Mouse (Mus musculus) ovary, postnatal 10 days (tissue): ENCODE results near the gene Slc22a20.

Source experiments
- DNase-seq: peaks from one replicate; pipeline ENCODE4 v3.0.0; 2022; ENCODE audit warnings: low spot score

Slc22a20 gene

DNA sequence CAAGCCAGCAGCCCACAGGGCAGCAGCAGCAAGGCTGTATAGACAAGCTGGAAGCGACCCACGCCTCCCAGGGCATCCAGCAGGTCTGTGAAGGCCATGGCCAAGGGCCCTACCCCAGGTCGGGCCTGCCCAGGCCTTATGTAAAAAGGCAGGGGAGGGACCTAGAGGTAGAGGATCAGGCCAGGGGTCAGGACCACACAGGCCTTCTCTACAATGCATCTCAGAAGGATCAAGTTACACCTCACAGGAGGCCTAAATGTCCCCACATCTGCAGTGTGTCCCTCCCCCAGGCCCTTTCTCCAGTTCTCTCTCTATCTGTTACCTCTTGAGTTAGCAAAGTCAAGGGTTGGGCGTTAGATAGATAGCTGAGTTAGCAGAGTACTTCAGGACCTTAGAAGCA, at the start of gene Slc22a20:
Gene Slc22a20 (minus strand): TSS at position 101 of the 400 bp plus-strand sequence.
- DNase-seq = no peak

GRCm38 (mm10) chr19:6030520-6031280, 44.8 kb upstream of the Slc22a20 start:
- DNase-seq = no peak

DNA sequence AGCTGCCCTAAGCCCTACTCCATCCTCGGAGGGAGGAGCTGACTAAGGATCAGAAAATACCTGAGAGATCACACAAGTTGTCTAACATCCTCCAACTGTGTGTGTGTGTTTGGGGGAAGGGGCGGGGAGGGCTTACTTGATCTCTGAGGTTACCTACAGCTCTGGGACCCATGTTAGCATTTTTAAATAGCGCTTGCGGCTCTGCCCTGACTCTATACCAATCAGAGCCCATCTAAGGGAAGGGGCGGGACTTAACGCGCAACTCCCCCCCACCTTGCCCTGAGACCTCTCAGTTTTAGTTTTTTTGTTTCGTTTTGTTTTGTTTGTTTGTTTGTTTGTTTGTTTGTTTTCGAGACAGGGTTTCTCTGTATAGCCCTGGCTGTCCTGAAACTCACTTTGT, 43.5 kb upstream of the Slc22a20 start:
- DNase-seq = no peak

- no peak for DNase-seq
Measured at GRCm38 (mm10) chr19:6028991-6029390, 43.0 kb upstream of the Slc22a20 start.

DNA sequence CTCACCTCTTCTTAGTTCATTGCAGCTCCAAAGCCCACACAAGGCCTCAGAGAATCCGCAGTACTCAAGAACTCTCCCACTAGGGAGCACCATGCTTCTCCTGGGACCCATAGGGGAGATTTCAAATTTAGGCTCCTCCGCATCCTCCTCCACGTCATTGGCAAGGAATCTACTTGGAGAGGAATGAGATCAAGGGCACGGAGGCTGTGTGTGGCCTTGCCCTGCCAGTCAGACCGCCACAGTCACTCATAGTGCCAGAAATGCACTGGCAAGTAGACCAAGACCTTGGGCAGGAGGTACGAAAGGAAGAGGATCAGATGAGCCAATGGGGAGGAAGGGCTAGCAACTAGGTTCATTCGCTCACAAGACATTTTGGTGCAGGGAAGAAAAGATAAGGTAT, 38.0 kb upstream of the Slc22a20 start:
- DNase-seq = no peak

GRCm38 (mm10) chr19:6023059-6023458, 37.1 kb upstream of the Slc22a20 start:
- DNase-seq = no peak

DNA sequence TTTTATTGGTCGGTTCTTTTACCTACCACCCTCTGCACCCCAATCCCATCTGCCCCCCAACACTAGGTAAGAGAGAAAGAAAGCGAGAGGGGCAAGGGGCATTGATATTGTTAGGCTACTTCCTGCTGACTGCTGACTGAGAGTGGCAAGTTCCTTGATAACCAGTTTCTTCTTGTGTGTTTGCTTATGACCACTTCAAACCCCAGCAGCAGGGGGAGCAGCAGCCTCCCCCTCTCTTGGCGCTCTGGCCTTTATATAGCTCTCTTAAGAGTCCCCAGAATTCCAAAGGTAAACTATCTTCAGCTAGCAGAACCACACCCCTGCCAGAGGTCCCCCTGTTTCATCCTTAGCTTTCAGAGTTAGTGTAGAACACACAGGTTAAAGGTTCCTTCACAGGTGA, 34.3 kb upstream of the Slc22a20 start:
- no peak for DNase-seq

DNA sequence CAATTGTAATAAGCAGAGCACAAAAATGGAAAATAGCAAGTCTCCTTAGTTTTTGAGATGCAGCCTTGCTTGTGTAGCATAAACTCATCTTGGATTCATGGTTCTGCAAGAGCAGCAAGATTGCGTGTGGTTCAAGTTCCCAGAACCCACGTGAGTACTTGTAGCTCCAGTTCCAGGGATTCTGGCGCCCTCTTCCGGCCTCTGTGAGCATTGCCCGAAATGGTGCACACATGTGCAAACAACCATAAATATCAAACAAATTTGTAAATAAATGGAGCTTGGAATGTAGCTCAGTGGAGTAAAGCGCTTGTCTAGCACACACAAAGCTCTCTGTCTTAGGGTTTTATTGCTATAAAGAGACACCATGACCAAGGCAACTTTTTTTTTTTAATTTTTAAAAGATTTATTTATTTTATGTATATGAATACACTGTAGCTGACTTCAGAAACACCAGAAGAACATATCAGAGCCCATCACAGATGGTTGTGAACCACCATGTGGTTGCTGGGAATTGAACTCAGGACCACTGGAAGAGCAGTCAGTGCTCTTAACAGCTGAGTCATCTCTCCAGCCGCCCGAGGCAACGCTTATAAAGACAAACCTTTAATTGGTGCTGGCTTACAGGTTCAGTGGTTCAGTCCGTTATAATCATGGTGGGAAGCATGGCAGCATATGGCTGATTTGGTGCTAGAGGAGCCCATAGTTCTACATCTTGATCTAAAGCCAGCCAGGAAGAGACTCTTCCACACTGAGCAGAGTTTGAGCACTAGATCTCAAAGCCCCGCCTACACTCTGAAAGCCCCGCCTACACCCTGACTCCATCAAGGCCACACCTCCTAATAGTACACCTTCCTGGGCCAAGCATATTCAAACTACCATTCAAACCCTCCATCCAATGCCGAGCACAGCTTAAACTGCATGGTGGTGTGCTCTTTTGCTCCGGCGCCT, 32.5 kb upstream of the Slc22a20 start:
- DNase-seq = peak; percentile 65

DNA sequence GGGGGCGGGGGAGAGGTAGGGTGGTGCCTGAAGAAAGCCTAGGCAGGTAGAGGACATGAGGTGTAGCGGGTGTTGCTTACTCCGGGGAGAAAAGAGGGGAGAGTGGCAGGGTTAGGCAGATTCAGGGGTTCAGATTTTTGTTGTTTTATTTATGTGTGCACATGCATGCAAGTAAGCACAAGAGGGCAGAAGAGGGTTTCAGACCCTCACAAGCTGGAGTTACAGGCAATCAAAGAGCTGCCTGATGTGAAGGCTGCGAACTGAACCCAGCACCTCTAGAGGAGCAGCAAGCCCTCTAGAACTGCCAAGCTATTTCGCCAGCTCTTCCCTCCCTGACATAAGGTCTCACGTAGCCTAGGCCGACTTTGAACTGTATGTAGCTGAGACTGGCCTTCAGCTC, 30.6 kb upstream of the Slc22a20 start:
- no peak for DNase-seq

DNA sequence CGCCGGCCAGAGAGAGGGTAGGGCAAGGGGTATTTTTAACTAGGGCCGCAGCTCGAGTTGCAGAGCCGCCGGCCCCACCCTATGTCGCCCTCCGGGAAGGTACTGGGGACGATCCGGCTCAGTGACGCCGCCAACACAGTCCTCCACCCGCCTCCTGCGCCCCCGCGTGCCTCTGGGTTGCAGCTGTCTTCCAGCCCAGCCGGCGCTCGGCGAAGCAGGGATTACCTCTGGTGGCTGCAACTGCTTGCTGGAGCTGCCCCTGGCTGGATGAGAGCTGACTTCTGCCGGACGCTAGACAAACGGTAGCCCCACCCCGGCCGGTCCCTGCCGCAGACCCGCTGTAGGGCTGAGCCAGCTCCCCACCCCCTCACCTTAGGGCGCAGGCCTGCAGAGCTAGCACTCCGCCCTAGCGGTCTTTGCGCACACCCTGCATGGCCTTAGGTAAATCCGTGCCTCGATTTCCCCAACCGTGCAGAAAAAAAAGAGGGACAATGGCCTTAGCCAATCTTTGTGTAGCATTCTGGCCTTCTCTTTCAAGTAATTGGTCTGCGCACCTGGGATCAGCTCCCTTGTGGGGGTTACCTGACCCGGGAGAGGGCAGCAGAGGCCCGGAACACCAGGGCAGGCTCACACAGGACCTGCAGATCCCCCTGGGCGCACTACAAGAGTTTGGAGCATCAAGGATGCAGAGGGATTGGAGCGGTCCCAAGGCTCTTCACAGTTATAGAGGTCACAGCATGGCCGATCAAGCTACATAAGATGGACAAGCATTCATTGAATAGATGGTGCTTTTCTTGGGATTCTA, 29.8 kb upstream of the Slc22a20 start, which contains the start of gene Capn1:
Gene Capn1 (minus strand): TSS at position 387 of the 805 bp plus-strand sequence.
- DNase-seq = peak; percentile 70

DNA sequence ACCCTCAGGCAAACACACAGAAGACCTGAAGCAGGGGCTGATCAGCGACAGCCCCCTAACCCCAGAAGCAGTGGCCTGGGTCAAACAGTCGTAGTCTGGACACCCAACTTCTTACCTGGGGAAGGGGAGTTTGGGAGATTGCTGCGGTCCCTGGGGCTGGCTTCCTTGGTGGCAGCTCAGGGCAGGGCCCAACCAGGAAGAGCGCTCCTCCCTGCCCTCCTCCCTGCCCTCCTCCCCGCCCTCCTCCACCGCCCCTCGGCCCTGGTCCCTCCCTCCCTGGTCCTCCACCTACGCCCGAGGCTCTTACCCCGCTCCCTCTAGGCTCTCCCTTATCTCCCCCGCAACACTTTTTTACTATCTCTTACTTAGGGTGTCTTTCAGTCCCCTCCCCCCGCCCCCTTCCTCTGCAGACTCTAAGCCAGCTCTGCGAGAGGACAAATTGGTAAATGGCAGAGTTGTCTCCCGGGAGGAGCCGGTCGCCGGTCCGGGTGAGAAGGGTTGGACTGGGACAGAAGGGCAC, 29.1 kb upstream of the Slc22a20 start:
- peak; percentile 13 for DNase-seq

DNA sequence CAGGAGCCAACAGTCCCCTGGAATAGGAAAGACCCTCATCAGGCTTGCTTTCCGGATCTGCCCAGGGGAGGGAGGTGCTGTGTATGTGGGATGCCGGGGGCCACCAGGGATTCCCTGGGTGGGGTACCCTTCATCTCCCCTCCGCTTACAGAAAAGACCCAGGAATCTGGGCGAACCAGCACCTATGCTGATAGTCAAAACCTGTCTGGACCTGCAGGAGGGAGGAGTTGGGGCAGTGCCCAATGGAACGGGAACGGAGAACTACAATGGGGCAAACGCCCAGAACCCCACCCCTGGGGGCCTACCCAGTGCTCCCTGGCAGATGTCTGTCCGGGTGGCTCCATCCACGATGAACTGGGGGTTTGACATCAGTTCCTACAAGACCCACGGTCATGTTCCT, 27.7 kb upstream of the Slc22a20 start:
- DNase-seq = no peak

DNA sequence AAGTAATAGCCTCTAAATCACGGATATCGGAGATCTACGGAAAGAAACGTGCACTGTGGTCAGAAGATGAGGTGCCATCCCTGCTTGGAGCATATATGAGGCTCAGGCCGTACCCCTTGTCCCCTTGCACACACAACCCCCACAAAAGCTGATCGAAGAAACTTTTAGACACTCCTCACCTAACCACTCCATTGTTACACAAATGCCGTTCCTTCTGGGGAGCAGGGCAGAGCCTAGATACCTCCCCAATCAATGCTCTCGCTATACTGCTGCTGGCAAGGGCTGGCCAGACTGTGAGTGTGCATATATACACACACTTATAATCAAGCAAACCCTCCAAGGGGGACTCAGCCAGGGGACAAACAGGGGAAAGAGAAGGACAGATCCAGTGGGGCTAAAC, 23.2 kb upstream of the Slc22a20 start:
- DNase-seq = no peak

GRCm38 (mm10) chr19:6007013-6007412, 21.1 kb upstream of the Slc22a20 start:
- no peak for DNase-seq

DNA sequence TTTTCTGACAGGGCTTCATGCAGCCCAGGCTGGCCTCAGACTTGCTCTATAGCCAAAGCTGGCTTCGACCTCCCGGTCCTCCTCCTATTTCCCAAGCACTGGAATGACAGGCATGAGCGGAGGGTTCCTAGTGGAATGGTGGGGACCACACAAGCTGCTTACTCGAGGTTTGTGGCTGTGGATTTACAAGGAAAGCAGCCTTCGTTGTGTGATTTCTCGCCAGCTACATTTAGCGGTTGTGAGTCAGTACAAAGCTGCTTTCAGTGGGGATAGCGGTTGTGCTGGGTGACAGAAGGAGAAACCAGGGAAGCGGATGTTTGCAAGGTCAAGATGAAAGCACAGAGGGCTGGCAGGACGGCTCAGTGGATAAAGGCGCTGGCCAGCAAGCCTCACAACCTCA, 19.6 kb upstream of the Slc22a20 start:
- DNase-seq = no peak

GRCm38 (mm10) chr19:5999969-6000368, 14.0 kb upstream of the Slc22a20 start:
- DNase-seq = no peak

DNA sequence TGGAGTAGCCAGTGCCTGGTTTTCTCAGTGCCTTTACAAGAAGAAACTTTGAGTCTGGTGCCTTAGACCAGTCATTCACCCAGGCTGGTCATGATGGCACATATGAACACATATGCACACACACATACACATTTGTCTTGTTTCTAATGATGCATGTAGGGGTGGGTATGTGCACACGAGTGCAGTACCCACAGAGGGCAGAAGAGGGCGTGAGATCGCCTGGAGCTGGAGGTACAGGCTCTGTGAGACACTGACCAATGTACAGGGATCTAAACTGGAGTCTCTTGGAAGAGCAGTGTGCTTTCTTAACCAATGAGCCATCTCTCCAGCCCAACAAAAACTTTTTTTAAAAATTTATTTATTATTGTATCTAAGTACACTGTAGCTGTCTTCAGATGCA, 12.2 kb upstream of the Slc22a20 start:
- DNase-seq = no peak

DNA sequence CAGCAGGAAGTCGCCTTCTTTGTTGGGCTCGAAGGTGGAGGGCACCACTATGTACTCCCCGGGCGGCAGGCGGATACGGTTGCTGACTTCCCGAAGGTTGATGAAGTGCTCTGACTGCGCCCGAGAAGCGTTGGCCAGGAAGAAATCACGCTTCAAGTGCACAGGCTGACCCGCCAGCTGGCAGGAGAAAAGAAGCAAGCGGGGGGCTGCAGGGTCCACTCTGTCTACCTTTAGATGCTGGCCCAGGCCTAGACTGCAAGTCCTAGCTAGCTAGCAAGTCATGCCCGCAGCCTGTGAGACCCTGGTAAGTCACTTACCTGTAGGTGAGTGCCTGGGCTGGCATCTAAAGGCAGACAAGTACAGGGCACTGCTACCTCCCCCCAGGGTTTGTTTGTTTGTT, 8.8 kb upstream of the Slc22a20 start:
- no peak for DNase-seq

DNA sequence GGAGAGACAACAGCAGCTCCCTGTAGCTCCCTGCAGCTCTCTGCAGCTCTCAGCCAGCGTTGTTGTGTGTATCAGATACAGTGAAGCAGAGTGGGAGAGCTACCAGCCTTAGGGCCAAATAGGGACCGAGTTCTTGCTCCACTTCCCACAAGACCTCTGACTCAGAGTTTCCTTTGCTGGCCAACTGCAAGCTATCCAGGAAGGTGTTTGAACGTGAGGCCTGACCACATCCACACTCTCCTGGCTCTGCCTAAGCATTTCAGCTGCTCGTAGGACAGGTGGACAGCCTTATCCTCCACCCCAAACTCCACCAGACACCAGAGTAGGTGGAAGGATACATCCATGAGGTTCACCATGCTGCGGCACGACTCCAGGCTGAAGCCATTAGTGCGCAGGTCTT, 6.1 kb upstream of the Slc22a20 start:
- DNase-seq = no peak

GRCm38 (mm10) chr19:5991467-5991866, 5.5 kb upstream of the Slc22a20 start:
- no peak for DNase-seq

DNA sequence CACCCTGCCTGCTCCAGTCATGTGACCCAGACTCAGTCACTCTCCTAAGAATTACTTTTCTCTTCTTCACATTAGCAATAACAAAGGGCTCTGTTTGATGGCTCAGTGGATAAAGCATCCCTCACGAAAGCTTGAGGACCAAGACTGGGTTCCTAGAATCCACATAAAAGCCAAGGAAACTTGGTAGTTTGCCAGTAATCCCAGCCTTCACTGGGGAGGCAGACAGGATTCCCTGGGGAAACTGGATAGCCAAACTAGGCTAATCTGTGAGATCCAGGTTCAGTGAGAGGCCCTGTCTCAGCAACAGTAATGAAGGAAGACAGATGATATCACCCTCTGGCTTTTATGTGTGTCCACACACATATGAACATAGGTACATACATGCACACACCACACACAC, 5.0 kb upstream of the Slc22a20 start:
- no peak for DNase-seq

DNA sequence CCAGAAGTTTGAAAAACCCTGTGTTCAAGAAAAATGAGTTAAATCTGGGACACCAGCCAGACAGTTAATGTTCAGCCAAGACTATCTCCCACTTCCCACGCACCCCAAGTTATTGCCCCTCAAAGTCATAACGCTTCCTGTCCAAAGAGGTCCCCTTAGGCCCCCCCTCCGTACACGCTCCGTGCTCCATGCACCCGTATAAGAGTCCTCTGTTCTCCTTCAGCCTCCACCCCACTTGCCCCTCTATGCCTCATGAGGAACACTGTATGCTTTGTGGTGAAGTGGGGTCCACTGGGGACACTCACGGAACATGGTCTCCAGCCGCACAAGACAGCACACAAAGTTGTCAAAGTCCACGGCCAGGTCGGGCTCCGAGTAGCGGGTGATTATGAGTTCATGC, 4.1 kb upstream of the Slc22a20 start:
- no peak for DNase-seq
